Mouse (Mus musculus) neural tube, embryonic 14.5 days (tissue): Measurements from ENCODE around the gene Cul9. TPM values are rescaled to one million over a fixed set of nuclear protein-coding genes. Genes with fewer than 3 reads are reported as not detected.
A peak's percentile ranks its signal among the peaks of the same experiment; 100 is the strongest.

ENCODE experiments used
- ATAC-seq: fragments of 200-750 bp; cut with Nextera tagmentation; 2 replicates; pipeline ENCODE4 v1.8.0; 2017; ENCODE audit warnings: low read depth, mild to moderate bottlenecking, moderate TSS enrichment, moderate library complexity
- H3K27ac ChIP-seq: fragments of 300-500 bp; sonication (generic); 2 replicates; pipeline ENCODE4 v1.5.1; 2014; ENCODE audit warnings: low read depth, mild to moderate bottlenecking, control low read depth, low read length, moderate library complexity, mixed read lengths
- H3K27me3 ChIP-seq: fragments of 300-500 bp; sonication (generic); 2 replicates; pipeline ENCODE4 v1.6.1; 2014; ENCODE audit warnings: low read length; ENCODE audit not compliant: control insufficient read depth, insufficient read depth
- H3K36me3 ChIP-seq: fragments of 300-500 bp; sonication (generic); 2 replicates; pipeline ENCODE4 v1.6.1; 2014; ENCODE audit warnings: low read length, mixed read lengths; ENCODE audit not compliant: control insufficient read depth, insufficient read depth
- H3K4me1 ChIP-seq: fragments of 300-500 bp; sonication (generic); 2 replicates; pipeline ENCODE4 v1.6.1; 2014; ENCODE audit warnings: low read length; ENCODE audit not compliant: control insufficient read depth, insufficient read depth
- H3K4me2 ChIP-seq: fragments of 300-500 bp; sonication (generic); 2 replicates; pipeline ENCODE4 v1.6.1; 2014; ENCODE audit warnings: mild to moderate bottlenecking, low read depth, low read length, control low read depth
- H3K4me3 ChIP-seq: fragments of 300-500 bp; sonication (generic); 2 replicates; pipeline ENCODE4 v1.5.1; 2014; ENCODE audit warnings: low read depth, low read length, control low read depth, mixed read lengths
- H3K9ac ChIP-seq: fragments of 300-500 bp; sonication (generic); replicated peaks from 2 replicates; pipeline ENCODE4 v1.6.1; 2014; ENCODE audit warnings: low read depth, mild to moderate bottlenecking, control low read depth, low read length, mixed read lengths
- H3K9me3 ChIP-seq: fragments of 300-500 bp; sonication (generic); 2 replicates; pipeline ENCODE4 v1.6.1; 2016; ENCODE audit warnings: low read length; ENCODE audit not compliant: control insufficient read depth
- WGBS: fragments of 180-500 bp; shearing (Covaris S2); extraction: QIAGEN DNeasy Blood & Tissue Kit; methylation state at CpG from one replicate; pipeline ENCODE4 v1.1.7; 2014; 5-methylcytosine and 5-hydroxymethylcytosine counted together
- polyA plus RNA-seq: library from polyadenylated mRNA; unstranded; fragments of >200 nt; fragmentation: Nextera tagmentation; extraction: Ambion mirVana; gene quantifications from 2 replicates; pipeline ENCODE4 v1.2.1, GENCODE M21; 2014

Gene Cul9
- polyA plus RNA-seq, 1 experiment from 2014 or later = 18.5 TPM

DNA sequence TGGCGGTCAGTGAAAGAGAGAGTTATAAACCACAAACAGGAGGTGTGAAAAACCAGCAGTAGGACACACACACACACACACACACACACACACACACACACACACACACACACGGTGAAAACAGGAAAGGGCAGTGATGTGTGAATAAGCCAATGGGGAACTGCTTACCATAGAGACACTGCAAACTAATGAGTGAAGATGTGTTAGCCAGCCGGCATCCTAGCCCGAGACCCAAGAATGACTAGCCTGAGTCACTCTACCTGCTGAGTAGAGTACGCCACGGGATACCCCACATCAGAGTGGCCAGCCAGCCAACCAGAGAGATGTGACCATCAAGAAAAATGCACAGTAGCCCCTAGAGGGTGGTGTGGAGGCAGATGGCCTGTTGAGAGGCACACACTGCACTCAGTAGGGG lies 61.7 kb downstream of the Cul9 start:
- Histone ChIP-seq H3K27me3 (no peaks in the 10 kb centered on the region), H3K4me3 (peak overlapping the region; percentile 31), H3K9me3 (no peaks in the 10 kb centered on the region), H3K27ac (no peak overlapping the region; the same call in 1 of the 2 replicates), H3K9ac (peak overlapping the region; percentile 56; the same call in 1 of the 2 replicates), H3K36me3 (peaks cover 10% of the 10 kb centered on the region; the same call in 1 of the 2 replicates), H3K4me2 (peak overlapping the region; percentile 69), H3K4me1 (peaks cover 32% of the 10 kb centered on the region)
- 5% methylated on average over 6 of the region's 6 CpGs for WGBS
- ATAC-seq = no peak

DNA sequence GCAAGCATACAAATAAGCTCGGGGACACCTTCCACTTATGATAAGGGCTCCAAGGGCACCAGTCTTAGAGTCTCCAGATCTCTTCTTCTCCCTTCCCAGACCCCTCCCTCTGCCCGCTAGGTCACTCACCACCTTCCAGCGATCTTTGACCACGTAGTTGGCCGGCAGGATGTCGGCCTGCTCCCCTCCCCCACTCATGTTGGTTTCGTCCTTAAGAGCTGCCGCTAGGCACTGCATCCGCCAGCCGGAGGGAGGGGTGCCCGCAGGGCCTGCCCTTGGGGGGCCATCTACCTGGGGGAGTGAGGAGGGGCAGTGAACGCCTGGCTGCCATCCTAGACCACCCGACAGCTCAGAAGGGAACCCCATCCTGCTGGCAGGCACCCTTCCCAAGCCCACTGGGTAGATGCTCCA lies 62.2 kb downstream of the Cul9 start:
- ATAC-seq = no peak
- WGBS = 1% methylated on average over 13 of the region's 13 CpGs
- peaks cover 14% of the 10 kb centered on the region for H3K36me3 ChIP-seq
- peaks cover 32% of the 10 kb centered on the region for H3K4me1 ChIP-seq
- peak overlapping the region; percentile 56 for H3K9ac ChIP-seq
- H3K4me2 ChIP-seq = peak overlapping the region; percentile 69
- H3K4me3 ChIP-seq = peak overlapping the region; percentile 31
- H3K27ac ChIP-seq = peak overlapping the region; percentile 44; the same call in 1 of the 2 replicates
- no peaks in the 10 kb centered on the region for H3K9me3 ChIP-seq
- no peaks in the 10 kb centered on the region for H3K27me3 ChIP-seq

DNA sequence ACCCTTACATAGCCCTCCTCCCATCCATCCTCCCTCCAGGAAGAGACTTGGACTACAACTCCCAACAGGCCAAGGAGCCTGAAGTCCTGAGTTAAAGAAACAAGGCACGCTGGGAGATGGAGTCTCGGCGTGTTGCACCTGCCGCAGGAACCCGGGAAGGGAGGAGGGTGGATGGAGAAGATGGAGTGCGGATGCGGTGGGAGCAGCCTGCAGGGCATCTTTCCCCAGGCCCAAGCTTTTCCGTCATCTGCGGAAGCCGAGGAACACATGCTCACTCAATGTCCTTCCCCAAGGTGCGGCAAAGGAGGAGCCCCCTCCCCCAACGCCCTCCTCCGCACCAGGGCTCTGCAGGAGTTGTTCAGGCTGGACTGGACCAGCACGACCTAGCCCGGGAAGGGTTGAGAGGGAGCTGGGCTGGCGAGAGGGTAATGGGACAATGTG lies 62.6 kb downstream of the Cul9 start:
- peak; percentile 24; the same call in 1 of the 2 replicates for ATAC-seq
- H3K4me1 ChIP-seq = peaks cover 32% of the 10 kb centered on the region
- H3K9me3 ChIP-seq = no peaks in the 10 kb centered on the region
- H3K27me3 ChIP-seq = no peaks in the 10 kb centered on the region
- H3K36me3 ChIP-seq = peaks cover 18% of the 10 kb centered on the region
- H3K27ac ChIP-seq = no peak overlapping the region
- H3K4me2 ChIP-seq = peak overlapping the region; percentile 69
- peak overlapping the region; percentile 56 for H3K9ac ChIP-seq
- peak overlapping the region; percentile 31 for H3K4me3 ChIP-seq
- WGBS = under 1% methylated on average over 16 of the region's 16 CpGs

DNA sequence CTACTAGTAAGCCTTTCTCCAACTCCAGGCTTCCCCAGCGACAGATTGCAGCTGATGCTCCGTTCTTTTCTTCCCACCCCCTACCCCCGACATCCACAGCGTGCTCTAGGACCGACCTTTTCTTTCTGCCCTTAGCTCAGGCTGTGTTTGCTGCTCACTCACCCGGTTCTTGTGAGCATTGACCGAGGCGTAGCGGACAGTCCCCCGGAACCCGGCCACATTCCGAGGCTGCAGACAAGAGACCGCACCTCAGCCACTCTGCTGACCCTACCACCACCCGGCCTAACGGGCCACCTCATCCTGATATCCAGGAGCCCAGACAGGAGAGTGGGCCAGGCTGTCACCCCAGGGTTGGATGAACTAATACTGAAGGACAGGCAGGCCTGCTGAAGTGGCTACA lies 68.9 kb downstream of the Cul9 start:
- peaks cover 65% of the 10 kb centered on the region for H3K36me3 ChIP-seq
- H3K27me3 ChIP-seq = no peaks in the 10 kb centered on the region
- H3K4me3 ChIP-seq = no peak overlapping the region
- no peak for ATAC-seq
- no peaks in the 10 kb centered on the region for H3K4me1 ChIP-seq
- WGBS = 84% methylated on average over 15 of the region's 15 CpGs
- no peak overlapping the region for H3K4me2 ChIP-seq
- H3K9ac ChIP-seq = no peak overlapping the region
- no peaks in the 10 kb centered on the region for H3K9me3 ChIP-seq
- H3K27ac ChIP-seq = no peak overlapping the region

DNA sequence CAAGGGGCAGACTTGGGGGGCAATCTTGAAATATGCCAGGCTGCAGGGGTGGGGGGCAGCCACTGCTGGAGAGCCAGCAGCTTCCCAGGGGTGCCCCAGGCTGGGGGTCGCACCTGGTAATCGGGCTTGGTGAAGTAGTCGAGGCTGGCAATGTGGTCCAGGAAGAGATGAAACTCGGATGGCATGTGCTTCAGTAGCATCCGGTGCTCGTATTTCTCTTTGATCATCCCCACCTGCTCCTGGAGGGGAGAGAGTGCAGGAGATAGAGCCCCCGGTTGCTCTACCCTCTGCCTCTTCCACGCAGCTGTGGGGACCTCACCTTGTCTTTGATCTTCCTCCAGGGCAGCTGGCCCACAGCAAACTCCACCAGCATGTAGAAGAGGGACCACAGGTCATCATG lies 69.6 kb downstream of the Cul9 start:
- Histone ChIP-seq H3K27me3 (no peaks in the 10 kb centered on the region), H3K4me1 (no peaks in the 10 kb centered on the region), H3K27ac (no peak overlapping the region), H3K4me3 (no peak overlapping the region), H3K9ac (no peak overlapping the region), H3K4me2 (no peak overlapping the region), H3K36me3 (peaks cover 65% of the 10 kb centered on the region), H3K9me3 (no peaks in the 10 kb centered on the region)
- ATAC-seq = no peak
- 81% methylated on average over 8 of the region's 8 CpGs for WGBS

DNA sequence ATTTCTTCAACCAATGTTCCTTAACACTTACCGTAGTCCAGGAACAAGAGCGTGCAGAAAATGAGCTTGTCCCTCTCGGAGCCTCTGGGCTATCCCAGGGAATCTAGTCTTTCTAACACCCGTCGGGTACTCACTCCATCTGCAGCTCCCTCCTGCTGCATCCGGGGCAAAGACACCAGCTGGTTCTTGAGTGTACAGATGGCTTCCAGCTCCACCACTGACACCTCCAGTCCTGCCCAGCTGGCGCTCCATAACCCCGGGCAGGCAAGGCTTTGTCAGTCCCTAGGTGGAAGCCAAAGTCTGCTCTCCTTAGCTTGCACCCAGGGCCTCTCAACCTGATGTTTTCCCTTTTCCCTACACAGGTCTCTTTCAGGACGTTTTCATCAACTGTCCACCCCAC lies 78.4 kb downstream of the Cul9 start:
- 72% methylated on average over 9 of the region's 9 CpGs for WGBS
- H3K9ac ChIP-seq = no peak overlapping the region
- H3K4me1 ChIP-seq = no peaks in the 10 kb centered on the region
- no peak overlapping the region for H3K4me2 ChIP-seq
- H3K27ac ChIP-seq = no peak overlapping the region
- H3K27me3 ChIP-seq = no peaks in the 10 kb centered on the region
- no peaks in the 10 kb centered on the region for H3K9me3 ChIP-seq
- no peak for ATAC-seq
- peaks cover 50% of the 10 kb centered on the region for H3K36me3 ChIP-seq
- H3K4me3 ChIP-seq = no peak overlapping the region

DNA sequence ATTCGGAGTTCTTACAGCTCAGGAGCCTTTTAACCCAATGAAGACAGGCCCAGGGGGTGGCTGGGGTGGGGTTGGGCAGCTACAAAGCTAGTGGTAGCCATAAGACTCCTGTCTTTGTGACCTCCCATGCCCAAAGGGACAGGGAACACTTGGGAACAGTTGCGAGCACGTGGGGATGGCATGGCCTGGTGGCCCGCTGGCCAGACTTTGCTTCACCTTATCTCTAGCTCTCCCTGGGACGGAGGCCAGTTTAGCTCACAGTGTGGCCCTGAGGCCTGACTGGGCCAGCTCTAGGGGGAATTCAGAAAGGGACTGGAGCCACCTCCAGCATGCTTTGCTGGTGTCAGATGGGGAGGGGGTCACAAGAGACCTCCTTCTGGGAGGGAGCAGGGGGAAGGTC lies 84.0 kb downstream of the Cul9 start:
- Histone ChIP-seq H3K27me3 (peaks cover 4% of the 10 kb centered on the region; the same call in 1 of the 2 replicates), H3K9ac (no peak overlapping the region), H3K4me1 (no peaks in the 10 kb centered on the region), H3K4me2 (no peak overlapping the region), H3K4me3 (no peak overlapping the region), H3K9me3 (no peaks in the 10 kb centered on the region), H3K36me3 (peaks cover 31% of the 10 kb centered on the region), H3K27ac (no peak overlapping the region)
- ATAC-seq = no peak
- WGBS = 81% methylated on average over 5 of the region's 5 CpGs

DNA sequence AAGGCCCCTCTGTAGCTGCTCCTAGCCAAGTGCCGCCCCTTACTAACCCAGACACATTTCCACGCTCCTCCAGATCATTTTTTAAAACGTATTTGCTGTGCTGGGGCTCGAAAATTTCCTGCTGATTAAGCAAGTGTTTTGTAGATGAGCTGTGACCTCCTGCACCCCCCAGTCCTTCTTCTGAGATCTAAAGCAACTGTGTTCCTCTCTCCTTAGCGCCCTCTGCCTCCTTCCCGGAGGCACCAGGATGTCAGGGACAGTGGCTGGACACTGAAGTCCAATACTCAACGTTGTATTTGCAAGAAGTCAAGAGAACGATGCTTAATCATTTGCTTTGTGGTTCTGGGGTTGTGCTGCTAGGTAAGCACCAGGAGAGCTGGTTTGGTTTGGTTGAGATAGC lies 84.8 kb downstream of the Cul9 start:
- H3K4me2 ChIP-seq = 0 out of 2 replicates have a peak overlapping the region, but pooled peaks have one; percentile 16
- 21% methylated on average over 8 of the region's 8 CpGs for WGBS
- H3K9me3 ChIP-seq = no peaks in the 10 kb centered on the region
- H3K9ac ChIP-seq = no peak overlapping the region; the same call in 1 of the 2 replicates
- H3K4me3 ChIP-seq = no peak overlapping the region
- peaks cover 22% of the 10 kb centered on the region for H3K36me3 ChIP-seq
- ATAC-seq = no peak
- H3K4me1 ChIP-seq = no peaks in the 10 kb centered on the region; the same call in 1 of the 2 replicates
- H3K27me3 ChIP-seq = peaks cover 4% of the 10 kb centered on the region; the same call in 1 of the 2 replicates
- no peak overlapping the region for H3K27ac ChIP-seq

DNA sequence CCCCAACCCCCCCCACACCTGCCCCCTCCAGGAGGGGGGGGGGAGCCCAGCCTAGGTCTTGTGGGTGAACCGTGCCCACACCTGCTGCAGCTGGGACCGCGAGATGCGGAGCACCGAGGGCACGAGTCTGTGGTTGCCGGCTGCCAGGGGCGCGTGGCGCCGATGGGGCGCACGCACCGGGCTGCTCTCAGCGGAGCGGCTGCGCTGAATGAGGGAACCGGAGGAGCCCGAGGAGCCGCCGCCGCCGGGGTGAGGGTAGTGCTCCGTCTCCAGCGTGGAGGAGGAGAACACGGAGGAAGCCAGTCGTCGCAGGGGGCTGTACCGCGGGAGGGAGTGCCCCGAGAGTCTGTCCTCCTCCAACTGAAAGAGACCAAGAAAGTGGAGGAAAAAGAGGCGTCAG lies 85.5 kb downstream of the Cul9 start:
- no peaks in the 10 kb centered on the region for H3K9me3 ChIP-seq
- no peak for ATAC-seq
- no peak overlapping the region for H3K27ac ChIP-seq
- H3K4me3 ChIP-seq = no peak overlapping the region
- no peak overlapping the region; the same call in 1 of the 2 replicates for H3K9ac ChIP-seq
- peaks cover 4% of the 10 kb centered on the region; the same call in 1 of the 2 replicates for H3K27me3 ChIP-seq
- H3K4me2 ChIP-seq = 0 out of 2 replicates have a peak overlapping the region, but pooled peaks have one; percentile 16
- H3K36me3 ChIP-seq = peaks cover 17% of the 10 kb centered on the region
- H3K4me1 ChIP-seq = peaks cover 3% of the 10 kb centered on the region
- WGBS = 2% methylated on average over 31 of the region's 32 CpGs
